Mouse (Mus musculus): ENCODE measurements around the gene Klhl42. TPM values are rescaled to one million over a fixed set of nuclear protein-coding genes. Genes with fewer than 3 reads are reported as not detected.

Gene Klhl42
- polyA plus RNA-seq, 1 experiment: 22.7 TPM

- Histone ChIP-seq H3K4me3 (ENCODE audit: low read depth, low read length) (no peak overlapping the region), H3K9ac (ENCODE audit: low read depth, poor library complexity, severe bottlenecking) (no peak overlapping the region), H3K4me1 (ENCODE audit: control insufficient read depth, insufficient read depth, low read length) (peaks cover 1% of the 10 kb centered on the region), H3K27me3 (ENCODE audit: control insufficient read depth, insufficient read depth, low read length, poor library complexity, severe bottlenecking) (no peaks in the 10 kb centered on the region), H3K9me3 (replicated peaks; ENCODE audit: control insufficient read depth, insufficient read depth, low read length, poor library complexity, severe bottlenecking) (no peaks in the 10 kb centered on the region), H3K36me3 (ENCODE audit: control insufficient read depth, insufficient read depth, low read length, poor library complexity, severe bottlenecking) (peaks cover 10% of the 10 kb centered on the region), H3K27ac (ENCODE audit: insufficient read depth, low read length) (no peak overlapping the region)
- TF ChIP-seq EP300 (IDR thresholded peaks at IDR 0.05; ENCODE audit: insufficient read depth, low read depth, low read length): no peak
- no peak for TF ChIP-seq CTCF (IDR thresholded peaks at IDR 0.05; ENCODE audit: low read depth, low read length)
- no peak for TF ChIP-seq POLR2A (IDR thresholded peaks at IDR 0.05; ENCODE audit: insufficient read depth, low read length)
These were observed 28.5 kb upstream of the Klhl42 start for GRCm38 (mm10) chr6:147062694-147063093.

DNA sequence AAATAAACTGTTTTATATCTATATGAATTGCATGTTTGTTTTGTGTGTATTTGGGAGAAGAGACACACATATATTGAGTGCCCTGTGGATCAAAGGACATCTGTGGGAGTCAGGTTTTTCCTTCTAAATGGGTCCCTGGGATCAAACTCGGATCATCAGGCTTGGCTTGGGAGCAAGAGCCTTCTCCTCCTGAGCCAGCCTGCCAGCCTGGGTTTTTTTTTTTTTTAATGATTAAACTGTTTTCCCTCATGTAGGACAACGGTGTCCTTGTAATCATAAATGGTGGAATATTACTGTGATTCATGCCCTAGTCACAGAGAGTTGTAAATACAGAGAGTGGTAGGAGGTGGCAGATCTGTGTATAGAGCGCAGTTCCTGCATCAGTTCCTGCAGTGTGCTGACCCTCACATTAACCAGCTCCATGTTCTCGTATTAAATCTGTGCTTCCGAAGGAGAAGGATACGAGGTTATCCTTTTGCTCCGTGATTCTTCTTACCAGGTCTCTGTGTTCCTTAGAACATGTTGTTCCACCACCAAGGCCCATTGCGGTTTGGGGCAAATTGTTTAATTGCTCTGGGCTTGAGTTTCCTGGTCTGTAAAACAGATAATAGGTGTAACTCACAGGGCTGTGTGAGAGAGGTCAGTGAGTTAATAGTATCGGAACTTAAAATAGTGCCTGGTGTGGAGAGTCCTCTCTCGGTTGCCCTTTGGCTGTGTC lies 26.8 kb upstream of the Klhl42 start:
- Histone ChIP-seq H3K9ac (ENCODE audit: low read depth, poor library complexity, severe bottlenecking) (no peak overlapping the region), H3K9me3 (replicated peaks; ENCODE audit: control insufficient read depth, insufficient read depth, low read length, poor library complexity, severe bottlenecking) (no peaks in the 10 kb centered on the region), H3K4me1 (ENCODE audit: control insufficient read depth, insufficient read depth, low read length) (no peaks in the 10 kb centered on the region), H3K36me3 (ENCODE audit: control insufficient read depth, insufficient read depth, low read length, poor library complexity, severe bottlenecking) (peaks cover 10% of the 10 kb centered on the region), H3K27ac (ENCODE audit: insufficient read depth, low read length) (no peak overlapping the region), H3K4me3 (ENCODE audit: low read depth, low read length) (no peak overlapping the region), H3K27me3 (ENCODE audit: control insufficient read depth, insufficient read depth, low read length, poor library complexity, severe bottlenecking) (no peaks in the 10 kb centered on the region)
- TF ChIP-seq POLR2A (IDR thresholded peaks at IDR 0.05; ENCODE audit: insufficient read depth, low read length) (no peak), CTCF (IDR thresholded peaks at IDR 0.05; ENCODE audit: low read depth, low read length) (no peak), EP300 (IDR thresholded peaks at IDR 0.05; ENCODE audit: insufficient read depth, low read depth, low read length) (no peak)

- TF ChIP-seq EP300 (IDR thresholded peaks at IDR 0.05; ENCODE audit: insufficient read depth, low read depth, low read length) (no peak), CTCF (IDR thresholded peaks at IDR 0.05; ENCODE audit: low read depth, low read length) (no peak), POLR2A (IDR thresholded peaks at IDR 0.05; ENCODE audit: insufficient read depth, low read length) (no peak)
These were observed 26.3 kb upstream of the Klhl42 start for GRCm38 (mm10) chr6:147064944-147065261.

DNA sequence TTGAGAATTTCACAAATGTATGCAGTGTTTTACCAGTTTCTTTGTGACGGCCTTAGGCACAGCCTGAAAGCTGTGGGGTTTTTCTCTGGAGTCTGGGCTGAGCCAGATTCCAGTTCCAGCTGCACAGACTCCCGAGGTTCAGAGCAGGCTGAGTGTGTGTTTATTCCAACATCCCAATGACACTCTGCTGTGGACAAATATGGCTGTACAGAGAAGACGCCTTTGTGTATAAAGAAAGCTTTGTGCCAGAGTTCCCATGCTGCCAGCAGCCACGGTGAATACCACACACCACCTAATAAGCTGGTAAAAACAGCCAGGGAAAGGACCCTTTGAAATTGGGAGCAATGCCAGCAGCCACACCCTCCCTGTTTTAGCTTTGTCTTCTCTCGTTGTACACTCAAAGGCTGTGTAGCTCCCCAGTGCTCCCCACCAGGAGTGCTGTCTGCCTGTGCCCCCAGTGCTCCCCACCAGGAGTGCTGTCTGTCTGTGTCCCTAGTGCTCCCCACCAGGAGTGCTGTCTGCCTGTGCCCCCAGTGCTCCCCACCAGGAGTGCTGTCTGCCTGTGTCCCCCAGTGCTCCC lies 15.3 kb upstream of the Klhl42 start:
- Histone ChIP-seq H3K36me3 (ENCODE audit: control insufficient read depth, insufficient read depth, low read length, poor library complexity, severe bottlenecking) (0 out of 2 replicates have a peak, but pooled peaks cover 5% of the 10 kb centered on the region), H3K4me3 (ENCODE audit: low read depth, low read length) (no peak overlapping the region), H3K27ac (ENCODE audit: insufficient read depth, low read length) (0 out of 2 replicates have a peak overlapping the region, but pooled peaks have one; percentile 33), H3K9me3 (replicated peaks; ENCODE audit: control insufficient read depth, insufficient read depth, low read length, poor library complexity, severe bottlenecking) (no peaks in the 10 kb centered on the region), H3K27me3 (ENCODE audit: control insufficient read depth, insufficient read depth, low read length, poor library complexity, severe bottlenecking) (no peaks in the 10 kb centered on the region), H3K9ac (ENCODE audit: low read depth, poor library complexity, severe bottlenecking) (no peak overlapping the region), H3K4me1 (ENCODE audit: control insufficient read depth, insufficient read depth, low read length) (peaks cover 3% of the 10 kb centered on the region)
- TF ChIP-seq EP300 (IDR thresholded peaks at IDR 0.05; ENCODE audit: insufficient read depth, low read depth, low read length) (no peak), CTCF (IDR thresholded peaks at IDR 0.05; ENCODE audit: low read depth, low read length) (no peak), POLR2A (IDR thresholded peaks at IDR 0.05; ENCODE audit: insufficient read depth, low read length) (no peak)

More at GRCm38 (mm10) chr6:147064944-147065261, 26.3 kb upstream of the Klhl42 start:
- H3K36me3 ChIP-seq (ENCODE audit: control insufficient read depth, insufficient read depth, low read length, poor library complexity, severe bottlenecking): peaks cover 10% of the 10 kb centered on the region
- no peaks in the 10 kb centered on the region for H3K9me3 ChIP-seq (replicated peaks; ENCODE audit: control insufficient read depth, insufficient read depth, low read length, poor library complexity, severe bottlenecking)
- no peaks in the 10 kb centered on the region for H3K27me3 ChIP-seq (ENCODE audit: control insufficient read depth, insufficient read depth, low read length, poor library complexity, severe bottlenecking)
- no peak overlapping the region for H3K27ac ChIP-seq (ENCODE audit: insufficient read depth, low read length)
- H3K4me3 ChIP-seq (ENCODE audit: low read depth, low read length): no peak overlapping the region
- no peak overlapping the region for H3K9ac ChIP-seq (ENCODE audit: low read depth, poor library complexity, severe bottlenecking)
- H3K4me1 ChIP-seq (ENCODE audit: control insufficient read depth, insufficient read depth, low read length): no peaks in the 10 kb centered on the region

GRCm38 (mm10) chr6:147076878-147077277 lies 14.3 kb upstream of the Klhl42 start:
- Histone ChIP-seq H3K27ac (ENCODE audit: insufficient read depth, low read length) (peak overlapping the region; percentile 51; the same call in 1 of the 2 replicates), H3K4me1 (ENCODE audit: control insufficient read depth, insufficient read depth, low read length) (peaks cover 3% of the 10 kb centered on the region), H3K36me3 (ENCODE audit: control insufficient read depth, insufficient read depth, low read length, poor library complexity, severe bottlenecking) (0 out of 2 replicates have a peak, but pooled peaks cover 5% of the 10 kb centered on the region), H3K4me3 (ENCODE audit: low read depth, low read length) (no peak overlapping the region), H3K9me3 (replicated peaks; ENCODE audit: control insufficient read depth, insufficient read depth, low read length, poor library complexity, severe bottlenecking) (no peaks in the 10 kb centered on the region), H3K27me3 (ENCODE audit: control insufficient read depth, insufficient read depth, low read length, poor library complexity, severe bottlenecking) (no peaks in the 10 kb centered on the region), H3K9ac (ENCODE audit: low read depth, poor library complexity, severe bottlenecking) (no peak overlapping the region)
- TF ChIP-seq CTCF (IDR thresholded peaks at IDR 0.05; ENCODE audit: low read depth, low read length): no peak
- peak; percentile 62; the same call in 1 of the 2 replicates for TF ChIP-seq EP300 (IDR thresholded peaks at IDR 0.05; ENCODE audit: insufficient read depth, low read depth, low read length)
- no peak for TF ChIP-seq POLR2A (IDR thresholded peaks at IDR 0.05; ENCODE audit: insufficient read depth, low read length)

- Histone ChIP-seq H3K27ac (ENCODE audit: insufficient read depth, low read length) (no peak overlapping the region), H3K36me3 (ENCODE audit: control insufficient read depth, insufficient read depth, low read length, poor library complexity, severe bottlenecking) (0 out of 2 replicates have a peak, but pooled peaks cover 4% of the 10 kb centered on the region), H3K27me3 (ENCODE audit: control insufficient read depth, insufficient read depth, low read length, poor library complexity, severe bottlenecking) (no peaks in the 10 kb centered on the region), H3K4me3 (ENCODE audit: low read depth, low read length) (no peak overlapping the region), H3K4me1 (ENCODE audit: control insufficient read depth, insufficient read depth, low read length) (peaks cover 2% of the 10 kb centered on the region), H3K9ac (ENCODE audit: low read depth, poor library complexity, severe bottlenecking) (no peak overlapping the region), H3K9me3 (replicated peaks; ENCODE audit: control insufficient read depth, insufficient read depth, low read length, poor library complexity, severe bottlenecking) (no peaks in the 10 kb centered on the region)
- TF ChIP-seq POLR2A (IDR thresholded peaks at IDR 0.05; ENCODE audit: insufficient read depth, low read length) (no peak), EP300 (IDR thresholded peaks at IDR 0.05; ENCODE audit: insufficient read depth, low read depth, low read length) (no peak), CTCF (IDR thresholded peaks at IDR 0.05; ENCODE audit: low read depth, low read length) (no peak)
These were observed 11.3 kb upstream of the Klhl42 start for GRCm38 (mm10) chr6:147079919-147080318.

Measured in ES-Bruce4 (cell line).